ENCODE assay signal across 20 mouse cellular contexts in the genomic region with DNA sequence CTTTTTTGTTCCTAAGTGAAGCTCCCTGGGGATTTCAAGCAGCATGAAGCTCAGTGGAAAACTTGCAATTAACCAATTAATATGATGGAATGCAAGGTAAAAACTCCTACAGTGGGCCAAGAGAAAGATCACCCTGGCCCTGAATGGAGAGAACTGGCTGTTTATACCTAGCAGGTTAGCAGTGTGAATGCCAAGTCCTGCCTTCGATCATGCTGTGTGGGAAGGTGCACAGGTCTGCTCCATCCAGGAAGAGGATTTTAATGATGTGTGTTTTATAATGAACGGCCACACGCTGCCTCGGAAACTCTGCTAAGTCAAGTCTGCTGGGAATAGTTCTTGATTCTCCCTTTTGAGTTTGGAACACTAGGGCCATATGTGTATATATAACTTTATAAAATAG.
DNase-seq lines count a peak whose midpoint lies in the region; TF ChIP-seq lines count a peak whose summit lies in the region.
"Had no signal": no experiment of that assay in that cellular context is flagged by ENCODE, and none has a peak within 500 bp of the region (broad histone marks: within the 10 kb centered on the region; RNA-seq: fewer than 3 reads in every experiment).

No protein-coding gene starts in this region.

- WGBS in cerebellum, adult 2 months, result 17% methylated on average over 4 of the region's 4 CpGs

- H3K27me3 ChIP-seq in cerebellum, adult 2 months (ENCODE audit: control insufficient read depth, insufficient read depth, low read length), result no peaks in the 10 kb centered on the region
- H3K27me3 ChIP-seq: CH12.LX; embryonic facial prominence, embryonic 12.5 days; forebrain, embryonic 15.5 days; hindbrain, embryonic 13.5 days; Patski had no signal

- TF ChIP-seq CTCF in cerebellum, adult 2 months (IDR thresholded peaks at IDR 0.05; ENCODE audit: borderline replicate concordance, insufficient read depth, low read depth, low read length), result no peak

- no peak for TF ChIP-seq POLR2A in cerebellum, adult 2 months (IDR thresholded peaks at IDR 0.05; ENCODE audit: borderline replicate concordance, insufficient read depth, low read length)

- no peak overlapping the region for H3K27ac ChIP-seq in cerebellum, adult 2 months (ENCODE audit: insufficient read depth, low read length)
- H3K27ac ChIP-seq: embryonic facial prominence, embryonic 12.5 days; forebrain, embryonic 15.5 days; heart, embryonic 10.5 days; hindbrain, embryonic 13.5 days; hindbrain, postnatal 0 days had no signal

- DNase-seq in cerebellum, adult 18-20 months, result peak; percentile 14 to 15
- no peak for DNase-seq in cerebellum, adult 11 months
- peak; percentile 9 to 46 for DNase-seq in cerebellum, adult 2 months
- peak; percentile 22 to 61 for DNase-seq in cerebellum, postnatal 10 days
- DNase-seq in spleen, postnatal 36 days (ENCODE audit: low spot score in 2 of 2), result no peak
- no peak for DNase-seq in layer of hippocampus, postnatal 25 days (ENCODE audit: extremely low spot score in 1 of 2, low spot score in 1 of 2)
- DNase-seq: adrenal gland, adult 2 months; adrenal gland, postnatal 25 days; gastrocnemius, postnatal 14 days; heart, postnatal 10 days; heart, postnatal 4 days; kidney, adult 11 months; kidney, adult 9 months had no signal

- peaks cover 3% of the 10 kb centered on the region; the same call in 1 of the 2 replicates for H3K4me1 ChIP-seq in cerebellum, adult 2 months (ENCODE audit: control insufficient read depth, insufficient read depth, low read length)
- H3K4me1 ChIP-seq: embryonic facial prominence, embryonic 12.5 days; forebrain, embryonic 15.5 days; heart, embryonic 10.5 days; hindbrain, embryonic 13.5 days had no signal

- no peak overlapping the region for H3K4me3 ChIP-seq in cerebellum, adult 2 months (replicated peaks; ENCODE audit: insufficient read depth, low read depth, low read length)
- H3K4me3 ChIP-seq: embryonic facial prominence, embryonic 12.5 days; forebrain, embryonic 15.5 days; heart, embryonic 10.5 days; hindbrain, embryonic 13.5 days had no signal

Comparison
In these comparisons a context has a peak if more than half of its experiments do, and no peak if none do; other contexts are left out.
1. DNase-seq: peak in cerebellum, adult 18-20 months (2 of 2), cerebellum, adult 2 months (2 of 2) and cerebellum, postnatal 10 days (2 of 2); none in cerebellum, adult 11 months (single experiment), spleen, postnatal 36 days (0 of 2) and layer of hippocampus, postnatal 25 days (0 of 2).